Mouse (Mus musculus) bone marrow, adult 2 months (tissue): Measurements from ENCODE around the gene Daw1.

Source experiments
- CTCF ChIP-seq: fragments of 200-500 bp; IDR thresholded peaks from 2 replicates; pipeline ENCODE4 v1.5.1; 2011; ENCODE audit warnings: low read length, control low read depth; ENCODE audit not compliant: control insufficient read depth, insufficient read depth
- POLR2A ChIP-seq: fragments of 200-500 bp; IDR thresholded peaks from 2 replicates; pipeline ENCODE4 v1.6.1; 2011; ENCODE audit warnings: low read depth, mild to moderate bottlenecking, control low read depth, low read length, borderline replicate concordance; ENCODE audit not compliant: control insufficient read depth

DNA sequence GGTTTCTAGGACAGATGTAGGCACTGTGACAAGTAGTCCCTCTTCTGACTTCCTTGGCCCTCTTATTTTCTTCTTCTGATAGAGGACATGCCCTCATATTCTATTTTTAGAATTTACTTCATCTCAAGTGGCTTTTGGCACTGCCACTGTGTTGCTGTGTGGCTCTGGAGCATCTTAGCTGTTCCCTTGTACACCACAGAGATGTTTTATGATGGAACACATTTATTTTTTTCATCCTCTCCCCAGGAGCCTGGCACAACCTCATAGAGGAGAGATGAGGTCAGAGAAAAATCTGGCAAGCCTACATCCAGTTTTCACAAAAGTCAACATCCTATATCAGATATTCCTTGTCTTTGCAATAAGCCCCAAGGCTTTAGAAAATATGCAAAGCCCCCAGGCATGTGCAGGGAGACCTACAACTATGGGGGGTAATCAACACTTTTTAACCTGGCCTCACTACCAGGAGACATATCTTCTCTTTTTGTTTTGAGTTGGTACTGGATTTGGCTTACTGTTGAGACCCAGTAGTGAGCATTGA is 64.9 kb downstream of the Daw1 start:
- TF ChIP-seq CTCF (no peak), POLR2A (no peak)
